Mouse (Mus musculus): ENCODE data around the gene Mxi1. TPM values are rescaled to one million over a fixed set of nuclear protein-coding genes. Genes with fewer than 3 reads are reported as not detected.
"Not testable (repeated sequence)": the region's sequence is repeated elsewhere in the genome, so short reads cannot be mapped to it uniquely, and the experiment has no call there.

Gene Mxi1
- total RNA-seq, 1 experiment from 2014 or later: 48.8 TPM

- ATAC-seq (replicated peaks; ENCODE audit: low read depth, poor library complexity, severe bottlenecking): no peak
These were observed 81.5 kb downstream of the Mxi1 start for GRCm38 (mm10) chr19:53391787-53392186.

GRCm38 (mm10) chr19:53392781-53393343, 82.5 kb downstream of the Mxi1 start:
- ATAC-seq (replicated peaks; ENCODE audit: low read depth, poor library complexity, severe bottlenecking): no peak

GRCm38 (mm10) chr19:53393646-53394045, 83.3 kb downstream of the Mxi1 start:
- ATAC-seq (replicated peaks; ENCODE audit: low read depth, poor library complexity, severe bottlenecking): no peak

GRCm38 (mm10) chr19:53394552-53394951, 84.2 kb downstream of the Mxi1 start:
- ATAC-seq (replicated peaks; ENCODE audit: low read depth, poor library complexity, severe bottlenecking): no peak

- not testable (repeated sequence) for ATAC-seq (replicated peaks; ENCODE audit: low read depth, poor library complexity, severe bottlenecking)
These were observed 84.6 kb downstream of the Mxi1 start for GRCm38 (mm10) chr19:53394956-53395355.

DNA sequence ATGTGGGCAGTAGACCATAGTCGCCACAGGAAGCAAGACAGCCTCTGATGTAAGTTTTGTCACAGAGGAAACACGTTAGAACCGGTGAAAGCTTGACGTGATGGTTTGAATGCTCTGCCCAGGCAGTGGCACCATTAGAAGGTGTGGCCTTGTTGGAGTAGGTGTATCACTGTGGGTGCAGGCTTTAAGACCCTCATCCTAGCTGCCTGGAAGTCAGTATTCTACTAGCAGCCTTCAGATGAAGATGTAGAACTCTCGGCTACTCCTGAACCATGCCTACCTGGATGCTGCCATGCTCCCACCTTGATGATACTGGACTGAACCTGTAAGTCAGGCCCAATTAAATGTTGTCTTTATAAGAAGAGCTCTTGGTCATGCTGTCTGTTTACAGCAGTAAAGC, 85.5 kb downstream of the Mxi1 start:
- ATAC-seq (replicated peaks; ENCODE audit: low read depth, poor library complexity, severe bottlenecking): not testable (repeated sequence)

- ATAC-seq (replicated peaks; ENCODE audit: low read depth, poor library complexity, severe bottlenecking): peak; percentile 56; the same call in 1 of the 2 replicates
These were observed 87.3 kb downstream of the Mxi1 start for GRCm38 (mm10) chr19:53397451-53398233.

- ATAC-seq (replicated peaks; ENCODE audit: low read depth, poor library complexity, severe bottlenecking): peak; percentile 70
These were observed 88.9 kb downstream of the Mxi1 start for GRCm38 (mm10) chr19:53399213-53399612.

DNA sequence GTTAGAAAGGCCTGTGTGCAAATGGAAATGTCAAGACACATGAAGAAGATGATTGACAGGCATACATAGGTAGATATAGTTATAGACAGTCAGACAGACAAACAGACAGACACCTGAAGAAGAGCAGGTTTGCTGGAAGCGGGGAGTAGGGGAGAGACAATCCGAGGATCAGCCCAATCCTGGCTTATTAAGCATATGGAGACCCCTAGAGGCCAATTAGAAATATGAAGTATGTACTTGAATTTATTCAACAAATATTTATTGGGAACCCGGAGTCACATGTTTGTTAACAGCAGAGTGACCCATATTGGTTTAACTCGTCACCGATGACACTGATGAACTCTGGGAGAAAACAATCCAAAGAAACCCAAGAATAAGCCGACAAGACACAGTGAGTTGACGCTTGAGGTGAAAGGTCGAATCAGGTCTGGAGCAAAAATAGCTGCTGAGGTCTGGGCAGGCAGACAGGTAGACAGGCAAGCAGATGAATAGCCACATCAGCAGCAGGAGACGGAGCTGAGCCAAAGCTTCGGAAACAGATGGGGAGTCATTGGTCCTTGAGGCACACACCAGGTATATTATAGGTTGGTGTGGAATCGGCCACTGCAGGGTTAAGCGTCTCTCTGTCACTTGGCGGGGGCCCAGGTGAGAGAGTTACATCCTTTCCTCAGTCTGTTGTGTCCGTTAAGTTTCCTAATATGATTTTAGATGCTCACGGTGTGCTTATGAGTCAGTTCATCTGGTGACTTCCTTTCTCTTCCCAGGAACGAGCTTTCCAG, 90.2 kb downstream of the Mxi1 start:
- ATAC-seq (replicated peaks; ENCODE audit: low read depth, poor library complexity, severe bottlenecking): no peak

GRCm38 (mm10) chr19:53402741-53403432, 92.6 kb downstream of the Mxi1 start:
- no peak for ATAC-seq (replicated peaks; ENCODE audit: low read depth, poor library complexity, severe bottlenecking)

DNA sequence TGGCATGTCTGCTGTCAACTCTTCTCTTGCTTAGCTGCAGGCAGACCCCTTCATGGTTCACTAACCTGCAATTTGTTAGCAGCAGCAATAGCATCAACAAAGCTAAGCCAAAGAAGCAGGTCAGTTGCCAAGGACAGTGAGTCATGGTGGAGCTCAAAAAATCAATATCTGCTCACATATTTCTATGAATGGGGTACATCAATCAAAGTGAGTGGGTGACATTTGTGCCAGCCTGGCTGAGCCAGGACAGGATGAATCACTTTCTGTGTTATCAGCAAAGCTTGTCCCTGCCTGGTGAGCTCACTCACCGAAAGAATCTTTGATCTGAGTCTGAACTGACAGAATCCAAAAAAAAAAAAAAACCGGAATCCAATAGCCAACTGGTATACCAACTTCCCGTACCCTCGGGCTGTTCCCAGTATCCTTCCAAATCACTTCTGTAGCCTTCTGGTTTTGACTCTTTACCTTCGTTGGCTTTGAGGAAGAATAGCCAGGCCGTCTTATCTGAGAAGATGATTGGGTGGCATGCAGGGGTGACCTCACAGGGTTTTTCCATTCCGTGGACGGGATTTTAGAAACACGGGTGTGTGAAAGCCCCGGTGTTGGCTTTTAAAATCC, 94.0 kb downstream of the Mxi1 start:
- ATAC-seq (replicated peaks; ENCODE audit: low read depth, poor library complexity, severe bottlenecking): no peak

DNA sequence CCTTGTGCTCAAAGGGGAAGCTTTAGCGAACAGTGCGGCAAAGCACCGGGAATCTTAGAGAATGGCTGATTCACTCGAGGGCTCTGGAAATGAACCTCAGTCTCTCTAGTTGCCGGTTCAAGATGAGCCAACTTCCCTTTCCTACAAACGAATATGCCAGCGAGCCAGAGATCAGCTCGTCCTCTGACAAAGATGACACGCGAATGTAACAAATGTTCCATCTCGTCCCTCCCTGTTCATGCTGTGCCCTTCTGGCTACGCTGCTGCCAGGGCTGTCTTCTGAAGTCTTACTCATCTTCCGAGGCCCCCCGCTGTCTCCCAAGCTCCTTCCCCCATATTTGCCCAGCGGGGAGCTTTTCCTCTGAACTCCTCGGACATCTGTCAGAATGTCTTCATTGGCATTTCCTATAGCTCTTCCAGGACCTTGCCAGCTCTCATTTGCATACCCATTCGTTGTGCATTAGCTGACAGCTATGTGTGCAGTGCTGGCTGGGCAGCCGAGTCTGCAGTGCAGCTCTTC, 94.6 kb downstream of the Mxi1 start:
- no peak for ATAC-seq (replicated peaks; ENCODE audit: low read depth, poor library complexity, severe bottlenecking)

GRCm38 (mm10) chr19:53405810-53406209, 95.5 kb downstream of the Mxi1 start:
- no peak; the same call in 1 of the 2 replicates for ATAC-seq (replicated peaks; ENCODE audit: low read depth, poor library complexity, severe bottlenecking)

DNA sequence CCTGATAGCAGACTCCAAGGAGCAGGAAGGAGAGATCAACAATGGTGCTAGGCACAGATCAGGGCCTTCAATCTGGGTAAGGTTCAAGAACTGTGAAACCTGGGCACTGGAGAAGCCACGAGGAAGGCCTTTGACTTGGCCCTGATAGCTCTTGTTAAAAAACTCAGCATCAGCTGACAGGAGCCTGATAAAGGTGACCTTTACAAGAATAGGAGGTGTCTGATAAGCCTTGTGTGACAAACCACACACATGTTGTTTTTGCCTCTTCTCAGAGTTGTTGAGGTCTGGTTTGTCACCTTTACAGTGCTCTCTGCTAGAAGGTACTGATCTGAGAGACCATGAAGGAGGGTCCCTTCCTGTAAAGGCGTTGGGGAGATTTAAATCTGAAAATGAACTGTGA, 97.0 kb downstream of the Mxi1 start:
- ATAC-seq (replicated peaks; ENCODE audit: low read depth, poor library complexity, severe bottlenecking): no peak

- ATAC-seq (replicated peaks; ENCODE audit: low read depth, poor library complexity, severe bottlenecking): no peak
These were observed 98.1 kb downstream of the Mxi1 start for GRCm38 (mm10) chr19:53408398-53408797.

GRCm38 (mm10) chr19:53409663-53410307, 99.5 kb downstream of the Mxi1 start:
- ATAC-seq (replicated peaks; ENCODE audit: low read depth, poor library complexity, severe bottlenecking): no peak

GRCm38 (mm10) chr19:53412149-53412848, 102.0 kb downstream of the Mxi1 start:
- no peak for ATAC-seq (replicated peaks; ENCODE audit: low read depth, poor library complexity, severe bottlenecking)

GRCm38 (mm10) chr19:53413617-53414380, 103.5 kb downstream of the Mxi1 start:
- ATAC-seq (replicated peaks; ENCODE audit: low read depth, poor library complexity, severe bottlenecking): no peak
